Comparison of ENCODE assay signal across 8 mouse cellular contexts in the genomic region with DNA sequence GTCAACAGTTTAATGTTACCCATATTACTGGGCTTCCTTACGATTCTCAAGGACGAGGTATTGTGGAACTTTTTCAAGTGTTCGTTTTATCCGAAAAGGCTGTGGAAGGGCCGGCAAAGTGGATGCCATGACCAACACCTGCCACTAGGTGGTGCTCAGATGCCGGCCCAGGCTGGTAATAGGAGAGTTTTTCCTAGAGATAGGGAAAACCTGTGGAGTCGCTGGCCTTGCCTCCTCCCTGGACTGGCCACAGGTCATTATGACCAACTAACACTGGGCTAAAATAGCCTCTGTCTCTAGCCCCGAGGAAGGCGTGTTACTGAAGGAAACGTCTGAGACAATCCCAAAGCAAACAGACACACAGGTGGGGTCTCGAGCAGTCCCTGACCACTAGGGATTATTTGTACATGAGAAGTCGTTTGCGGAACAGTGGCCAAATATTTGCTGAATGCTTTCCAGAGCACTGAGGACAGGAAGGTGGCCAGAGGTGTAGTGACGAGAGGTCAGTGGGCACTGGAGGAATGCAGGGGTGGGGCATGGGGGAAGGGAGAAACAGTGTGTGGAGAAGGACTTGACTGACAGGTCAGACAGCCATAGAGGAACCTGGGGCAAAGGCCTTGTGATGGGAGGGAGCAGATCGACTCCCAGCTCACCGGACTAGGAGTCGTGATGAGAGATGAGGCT. TPM values are rescaled to one million over a fixed set of nuclear protein-coding genes. Genes with fewer than 3 reads are reported as not detected.
DNase-seq lines count a peak whose midpoint lies in the region; ATAC-seq and TF ChIP-seq lines count a peak whose summit lies in the region.

No protein-coding gene starts in this region.

- DNase-seq in R1 (ENCODE audit: low read depth, low spot score) = peak; percentile 67
- DNase-seq in cerebellum, postnatal 14 days = peak; percentile 88
- DNase-seq in frontal cortex, postnatal 10 days (ENCODE audit: low spot score in 2 of 2) = peak; percentile 31 to 75
- peak; percentile 90 for DNase-seq in hindbrain, embryonic 11.5 days (ENCODE audit: low spot score)
- DNase-seq in layer of hippocampus, postnatal 14 days (ENCODE audit: low spot score in 2 of 2) = peak; percentile 77 to 80
- DNase-seq in lung, postnatal 0 days (ENCODE audit: low spot score) = peak; percentile 90
- peak; percentile 77 for DNase-seq in ovary, postnatal 36 days (ENCODE audit: low spot score)
- peak; percentile 77 for DNase-seq in urinary bladder, postnatal 14 days (ENCODE audit: low spot score)

- no peaks in the 10 kb centered on the region for H3K9me3 ChIP-seq in hindbrain, embryonic 11.5 days (ENCODE audit: control insufficient read depth, low read length)
- no peaks in the 10 kb centered on the region for H3K9me3 ChIP-seq in lung, postnatal 0 days (ENCODE audit: low read length)

- H3K4me3 ChIP-seq in hindbrain, embryonic 11.5 days (ENCODE audit: low read depth, low read length) = no peak overlapping the region
- no peak overlapping the region for H3K4me3 ChIP-seq in lung, postnatal 0 days (ENCODE audit: low read depth, low read length)

- H3K9ac ChIP-seq in hindbrain, embryonic 11.5 days (ENCODE audit: low read depth, low read length) = no peak overlapping the region
- H3K9ac ChIP-seq in lung, postnatal 0 days (replicated peaks; ENCODE audit: low read depth) = no peak overlapping the region

- no peaks in the 10 kb centered on the region for H3K27me3 ChIP-seq in hindbrain, embryonic 11.5 days (ENCODE audit: control insufficient read depth, insufficient read depth, low read length)
- no peaks in the 10 kb centered on the region for H3K27me3 ChIP-seq in lung, postnatal 0 days (replicated peaks; ENCODE audit: insufficient read depth, low read length)

- no peak overlapping the region for H3K27ac ChIP-seq in hindbrain, embryonic 11.5 days (ENCODE audit: low read depth, low read length)
- peak overlapping the region; percentile 57 for H3K27ac ChIP-seq in lung, postnatal 0 days (ENCODE audit: low read length)

- 22% methylated on average over 17 of the region's 17 CpGs for WGBS in hindbrain, embryonic 11.5 days
- 8% methylated on average over 17 of the region's 17 CpGs for WGBS in lung, postnatal 0 days

- no peak overlapping the region for H3K4me2 ChIP-seq in hindbrain, embryonic 11.5 days (replicated peaks; ENCODE audit: low read depth, low read length)
- peak overlapping the region; percentile 25 for H3K4me2 ChIP-seq in lung, postnatal 0 days (replicated peaks; ENCODE audit: low read depth, low read length)

- TF ChIP-seq EP300 in lung, postnatal 0 days (IDR thresholded peaks at IDR 0.05) = peak; percentile 46

- peak; percentile 64 for ATAC-seq in hindbrain, embryonic 11.5 days (ENCODE audit: low FRiP score)
- ATAC-seq in lung, postnatal 0 days = peak; percentile 95

- peak; percentile 96 for TF ChIP-seq CTCF in lung, postnatal 0 days (IDR thresholded peaks at IDR 0.05)

- H3K36me3 ChIP-seq in hindbrain, embryonic 11.5 days (ENCODE audit: control insufficient read depth, insufficient read depth, low read length) = no peaks in the 10 kb centered on the region
- no peaks in the 10 kb centered on the region for H3K36me3 ChIP-seq in lung, postnatal 0 days (ENCODE audit: insufficient read depth, low read length)

- peaks cover 5% of the 10 kb centered on the region for H3K4me1 ChIP-seq in hindbrain, embryonic 11.5 days (replicated peaks; ENCODE audit: control insufficient read depth, insufficient read depth, low read length)
- H3K4me1 ChIP-seq in lung, postnatal 0 days (ENCODE audit: insufficient read depth, low read depth, low read length) = no peaks in the 10 kb centered on the region

RNA-seq across cellular contexts. Expression of a gene that starts 30.4 kb away (rescaled TPM):
- 822 and 883 TPM in 2 replicates for polyA plus RNA-seq in hindbrain, embryonic 11.5 days (2014; fragmentation: Nextera tagmentation; extraction: Ambion mirVana)
- total RNA-seq in layer of hippocampus, postnatal 14 days (2021) = 100 to 1,000 TPM; 266 to 268 TPM
- 456 and 488 TPM in 2 replicates for polyA plus RNA-seq in lung, postnatal 0 days (2015; fragmentation: Nextera tagmentation; extraction: Ambion mirVana)
